Mouse (Mus musculus) forebrain, embryonic 10.5 days (tissue): Measurements from ENCODE around the gene Odf3l2. TPM values are rescaled to one million over a fixed set of nuclear protein-coding genes. Genes with fewer than 3 reads are reported as not detected.

Experiments used
- DNase-seq: peaks from one replicate; pipeline ENCODE4 v3.0.0-alpha.2; 2017; ENCODE audit warnings: low spot score; ENCODE audit errors: extremely low spot score
- H3K27ac ChIP-seq: fragments of 300-500 bp; sonication (generic); 2 replicates; pipeline ENCODE4 v1.5.1; 2016; ENCODE audit warnings: mild to moderate bottlenecking
- H3K27me3 ChIP-seq: fragments of 300-500 bp; sonication (generic); 2 replicates; pipeline ENCODE4 v1.6.1; 2016; ENCODE audit warnings: mild to moderate bottlenecking; ENCODE audit not compliant: poor library complexity, severe bottlenecking
- H3K36me3 ChIP-seq: fragments of 300-500 bp; sonication (generic); replicated peaks from 2 replicates; pipeline ENCODE4 v1.6.1; 2016; ENCODE audit warnings: mild to moderate bottlenecking, moderate library complexity
- H3K4me1 ChIP-seq: fragments of 300-500 bp; sonication (generic); 2 replicates; pipeline ENCODE4 v1.6.1; 2016
- H3K4me3 ChIP-seq: fragments of 300-500 bp; sonication (generic); 2 replicates; pipeline ENCODE4 v1.5.1; 2016; ENCODE audit warnings: mild to moderate bottlenecking, moderate library complexity
- H3K9me3 ChIP-seq: fragments of 300-500 bp; sonication (generic); 2 replicates; pipeline ENCODE4 v1.6.1; 2016; ENCODE audit warnings: mild to moderate bottlenecking, moderate library complexity
- WGBS: fragments of 180-500 bp; shearing (Covaris S2); methylation state at CpG from one replicate; pipeline ENCODE4 v1.1.7; 2016; 5-methylcytosine and 5-hydroxymethylcytosine counted together
- polyA plus RNA-seq: library from polyadenylated mRNA; unstranded; fragments of >200 nt; fragmentation: Nextera tagmentation; extraction: Ambion mirVana; gene quantifications from 2 replicates; pipeline ENCODE4 v1.2.1, GENCODE M21; 2016

Odf3l2 gene
- polyA plus RNA-seq, 1 experiment from 2014 or later = not detected

DNA sequence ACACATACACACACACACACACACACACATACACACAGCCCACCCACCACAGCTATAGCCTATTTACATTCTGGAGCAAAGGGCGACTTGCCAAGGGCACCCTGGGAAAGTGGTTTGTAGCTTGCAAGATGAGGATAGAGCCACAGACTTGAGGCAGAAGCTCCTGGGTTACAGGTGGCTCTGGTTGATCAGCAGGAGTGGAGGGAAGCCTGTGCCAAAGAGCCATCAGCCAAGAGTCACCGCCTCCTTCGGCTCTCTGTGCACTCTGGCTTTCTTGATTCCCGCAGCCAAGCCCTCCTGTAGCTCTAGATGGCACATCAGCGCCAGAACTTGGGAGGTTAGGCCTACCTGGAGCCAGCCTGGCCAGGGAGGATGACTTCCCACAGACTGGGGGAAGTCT, 34.2 kb downstream of the Odf3l2 start:
- DNase-seq = no peak
- Histone ChIP-seq H3K27ac (no peak overlapping the region), H3K9me3 (no peaks in the 10 kb centered on the region), H3K4me1 (peaks cover 40% of the 10 kb centered on the region), H3K27me3 (peaks cover 58% of the 10 kb centered on the region), H3K36me3 (no peaks in the 10 kb centered on the region), H3K4me3 (peak overlapping the region; percentile 62; the same call in 1 of the 2 replicates)
- whole genome bisulfite sequencing = 28% methylated on average over 5 of the region's 5 CpGs

DNA sequence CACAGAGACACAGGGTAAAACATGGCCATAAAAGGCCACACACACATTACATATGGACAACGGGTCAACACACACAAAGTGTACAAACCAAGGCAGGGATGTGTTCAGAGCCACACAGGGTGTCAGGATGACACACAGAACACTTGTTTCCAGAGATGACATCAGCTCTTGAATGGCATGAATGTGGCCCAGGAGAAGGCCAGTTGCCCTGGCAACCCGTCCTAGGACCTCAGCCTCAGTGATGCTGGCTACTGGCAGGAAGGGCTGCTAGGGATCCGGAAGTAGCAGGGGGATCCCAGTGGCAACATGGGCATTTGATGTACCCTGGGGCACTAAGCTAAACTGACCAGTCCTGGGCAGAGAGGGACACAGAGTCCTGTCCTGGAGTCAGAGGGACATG, 36.3 kb downstream of the Odf3l2 start:
- no peak overlapping the region for H3K4me3 ChIP-seq
- WGBS = 79% methylated on average over 3 of the region's 3 CpGs
- H3K27me3 ChIP-seq = peaks cover 54% of the 10 kb centered on the region
- DNase-seq = no peak
- no peaks in the 10 kb centered on the region for H3K36me3 ChIP-seq
- H3K27ac ChIP-seq = no peak overlapping the region
- H3K4me1 ChIP-seq = peaks cover 31% of the 10 kb centered on the region
- H3K9me3 ChIP-seq = no peaks in the 10 kb centered on the region

DNA sequence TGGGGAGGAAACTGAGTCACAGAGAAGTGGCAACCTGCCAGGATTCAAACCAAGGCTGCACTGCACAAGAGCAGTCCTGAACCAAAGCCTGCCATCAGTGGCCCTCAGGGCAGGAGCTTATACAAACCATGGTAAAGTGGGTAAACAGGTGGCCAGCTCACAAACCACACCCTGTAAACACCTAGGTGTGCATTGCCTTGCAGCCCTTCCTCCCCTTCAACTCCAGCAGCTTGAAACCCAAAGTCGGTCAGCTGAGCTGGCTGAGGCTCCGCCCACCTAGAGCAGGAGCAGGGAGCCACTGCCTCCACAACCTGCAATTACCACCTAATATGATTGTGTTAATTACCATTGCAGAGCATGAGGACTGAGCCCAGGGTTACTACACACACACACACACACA, 37.6 kb downstream of the Odf3l2 start:
- Histone ChIP-seq H3K27me3 (peaks cover 41% of the 10 kb centered on the region), H3K4me1 (peaks cover 17% of the 10 kb centered on the region), H3K27ac (no peak overlapping the region), H3K4me3 (no peak overlapping the region), H3K9me3 (no peaks in the 10 kb centered on the region), H3K36me3 (no peaks in the 10 kb centered on the region)
- DNase-seq = no peak
- 40% methylated on average over 2 of the region's 2 CpGs for WGBS

DNA sequence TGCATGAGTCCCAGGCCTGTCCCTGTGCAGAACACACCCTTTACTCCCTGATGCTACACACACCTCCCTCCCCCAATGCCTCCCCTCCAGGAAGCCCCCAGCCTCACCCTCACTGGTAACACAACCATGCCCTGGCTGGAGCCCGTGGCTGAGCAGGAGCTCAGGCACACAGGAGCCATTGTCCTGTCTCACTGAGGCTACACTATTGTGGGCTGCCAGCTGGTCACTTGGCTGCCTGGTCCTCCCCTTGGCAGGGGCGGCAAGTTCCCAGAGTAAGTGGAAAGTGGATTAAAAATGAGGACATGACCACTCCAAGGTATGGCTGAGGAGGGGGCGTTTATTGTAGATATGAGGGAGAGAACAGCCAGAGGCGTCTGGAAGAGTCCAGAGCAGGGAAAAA, 39.0 kb downstream of the Odf3l2 start:
- Histone ChIP-seq H3K27me3 (peaks cover 28% of the 10 kb centered on the region), H3K36me3 (no peaks in the 10 kb centered on the region), H3K9me3 (no peaks in the 10 kb centered on the region), H3K4me1 (peaks cover 4% of the 10 kb centered on the region), H3K27ac (no peak overlapping the region), H3K4me3 (no peak overlapping the region)
- WGBS = 66% methylated on average over 4 of the region's 4 CpGs
- DNase-seq = no peak

DNA sequence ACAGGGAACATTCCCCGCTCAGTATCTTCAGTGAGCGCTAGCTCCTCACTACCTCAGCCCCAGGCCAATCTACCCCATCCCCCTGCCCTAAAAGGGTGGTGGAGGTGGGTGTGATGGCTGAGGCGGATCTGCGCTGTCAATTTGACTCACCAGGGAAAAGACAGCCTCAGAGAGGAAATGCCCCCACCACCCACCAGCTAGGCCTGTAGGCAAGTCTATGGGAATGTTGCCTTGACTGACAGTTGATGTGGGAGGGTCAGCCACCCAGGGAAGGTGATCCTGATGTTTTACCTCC, 47.7 kb downstream of the Odf3l2 start:
- Histone ChIP-seq H3K4me1 (no peaks in the 10 kb centered on the region), H3K36me3 (no peaks in the 10 kb centered on the region), H3K4me3 (no peak overlapping the region), H3K27me3 (peaks cover 22% of the 10 kb centered on the region), H3K9me3 (no peaks in the 10 kb centered on the region), H3K27ac (no peak overlapping the region)
- WGBS = 73% methylated on average over 4 of the region's 4 CpGs
- DNase-seq = no peak

DNA sequence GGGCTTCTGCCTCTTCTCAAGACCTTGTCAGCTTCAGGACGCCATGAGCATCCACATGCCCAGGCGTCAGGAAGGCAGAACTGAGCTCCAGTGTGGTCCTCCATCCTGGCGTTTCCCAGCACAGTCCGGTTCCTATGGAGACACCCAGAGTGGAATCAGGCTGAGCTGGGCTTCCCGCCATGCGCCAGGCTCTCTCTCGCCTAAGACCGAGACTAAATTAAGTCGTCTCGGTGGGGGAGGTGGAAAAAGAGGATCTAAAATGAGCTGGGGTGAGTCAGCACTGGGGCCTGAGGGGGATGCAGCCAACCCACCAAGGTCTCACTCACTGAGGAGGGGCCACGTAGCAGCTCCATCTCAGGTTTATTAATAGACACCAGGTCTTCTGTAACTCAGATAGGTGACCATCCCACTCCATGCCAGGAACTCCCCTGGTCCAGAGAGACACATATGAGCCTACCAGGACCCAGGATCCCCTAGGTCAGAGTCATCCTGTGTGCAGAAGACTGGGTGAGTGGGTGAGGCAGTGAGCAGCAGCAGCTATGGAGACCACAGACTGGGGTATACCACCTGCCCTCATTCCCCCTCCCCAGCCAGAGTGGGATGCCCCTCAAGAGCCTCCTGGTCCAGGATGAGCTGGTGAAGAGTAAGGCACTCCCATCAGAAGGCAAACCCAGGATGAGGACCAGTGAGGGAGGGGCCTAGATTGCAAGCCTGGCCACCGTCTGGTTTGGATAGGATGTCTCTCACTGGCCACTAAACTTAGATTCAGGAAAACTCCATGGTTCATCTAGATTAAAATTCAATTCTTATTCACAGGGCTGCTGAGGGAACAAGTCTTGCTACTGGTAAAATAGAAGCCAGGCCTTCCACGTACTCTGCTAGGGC, 48.2 kb downstream of the Odf3l2 start:
- no peaks in the 10 kb centered on the region for H3K36me3 ChIP-seq
- no peak overlapping the region for H3K4me3 ChIP-seq
- no peak for DNase-seq
- H3K9me3 ChIP-seq = no peaks in the 10 kb centered on the region
- H3K27ac ChIP-seq = no peak overlapping the region
- 40% methylated on average over 13 of the region's 13 CpGs for WGBS
- peaks cover 22% of the 10 kb centered on the region for H3K27me3 ChIP-seq
- H3K4me1 ChIP-seq = no peaks in the 10 kb centered on the region

DNA sequence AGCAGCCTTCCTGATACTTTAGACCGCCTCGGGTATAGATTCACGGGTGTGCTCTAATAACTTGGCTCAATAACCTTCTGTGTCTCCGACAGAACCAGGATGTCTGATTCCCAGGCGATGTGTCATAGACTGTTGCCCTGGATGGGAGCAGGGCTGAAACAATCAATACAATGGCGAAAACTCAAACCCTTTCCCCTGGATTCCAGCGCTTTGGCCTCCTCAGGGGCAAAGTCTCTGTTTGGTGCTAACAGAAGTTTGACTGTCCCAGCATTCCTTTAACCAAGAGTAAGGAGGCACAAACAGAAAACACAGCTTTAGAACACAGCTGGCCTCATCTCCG, 50.0 kb downstream of the Odf3l2 start:
- peaks cover 22% of the 10 kb centered on the region for H3K27me3 ChIP-seq
- no peaks in the 10 kb centered on the region for H3K9me3 ChIP-seq
- H3K4me3 ChIP-seq = no peak overlapping the region
- WGBS = 65% methylated on average over 8 of the region's 8 CpGs
- no peaks in the 10 kb centered on the region for H3K4me1 ChIP-seq
- no peaks in the 10 kb centered on the region for H3K36me3 ChIP-seq
- no peak overlapping the region for H3K27ac ChIP-seq
- no peak for DNase-seq

DNA sequence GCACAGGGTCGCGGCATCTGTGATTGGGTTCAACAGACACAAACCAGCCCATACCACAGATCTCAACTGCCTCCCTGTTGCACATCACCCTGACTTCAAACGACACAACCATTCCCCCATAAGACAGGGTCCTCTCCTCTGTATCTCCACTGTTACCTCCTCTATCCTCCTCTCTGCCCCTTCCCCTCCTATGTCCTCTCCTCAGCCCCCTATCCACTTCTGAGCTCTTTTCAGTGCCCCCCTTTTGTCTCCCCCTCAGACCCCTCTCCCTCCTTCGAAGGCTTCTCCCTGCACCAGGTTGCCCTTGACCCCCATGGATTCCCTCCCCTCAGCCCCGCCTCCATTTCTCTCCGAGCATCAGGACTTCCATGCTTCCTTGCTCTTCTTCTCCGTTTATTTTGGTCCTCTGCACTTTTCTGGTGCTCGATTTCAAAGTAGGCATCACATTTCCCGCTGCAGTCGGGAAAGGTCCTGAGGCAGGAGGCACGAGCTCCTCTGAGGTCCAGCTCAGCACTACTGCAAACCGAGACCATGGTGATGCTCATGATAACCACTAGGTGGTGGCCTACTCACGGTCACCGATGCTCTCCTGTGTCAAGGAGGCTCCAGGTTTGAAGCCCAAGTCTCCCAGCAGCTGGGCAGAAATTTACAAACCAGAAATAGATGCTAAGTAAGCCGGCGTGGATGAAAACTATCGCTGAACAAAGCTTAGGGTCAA, 50.5 kb downstream of the Odf3l2 start:
- Histone ChIP-seq H3K4me3 (0 out of 2 replicates have a peak overlapping the region, but pooled peaks have one; percentile 7), H3K27ac (no peak overlapping the region), H3K4me1 (no peaks in the 10 kb centered on the region), H3K36me3 (no peaks in the 10 kb centered on the region), H3K27me3 (peaks cover 22% of the 10 kb centered on the region), H3K9me3 (no peaks in the 10 kb centered on the region)
- 20% methylated on average over 17 of the region's 17 CpGs for WGBS
- peak; percentile 58 for DNase-seq

DNA sequence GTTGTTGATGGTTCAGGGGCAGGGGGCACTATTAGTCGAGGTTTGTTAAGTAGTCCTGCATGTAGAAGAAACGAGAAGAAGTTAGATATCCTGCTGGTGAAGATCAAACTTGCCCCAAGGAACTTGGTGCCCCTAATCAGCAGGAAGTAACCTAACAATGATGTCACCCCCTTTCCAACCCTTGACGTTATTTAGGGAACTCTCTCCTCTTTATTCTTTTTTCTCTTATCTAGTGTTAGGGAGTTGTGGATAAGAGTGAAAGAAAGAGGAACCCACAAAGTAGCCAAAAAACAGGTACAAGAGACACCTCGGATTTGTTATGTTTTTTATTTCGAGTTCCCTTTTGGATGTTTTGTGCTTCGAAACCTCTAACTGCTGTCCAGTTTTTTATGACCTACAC, 51.4 kb downstream of the Odf3l2 start:
- WGBS = 69% methylated on average over 6 of the region's 6 CpGs
- no peaks in the 10 kb centered on the region for H3K36me3 ChIP-seq
- H3K4me1 ChIP-seq = no peaks in the 10 kb centered on the region
- no peaks in the 10 kb centered on the region for H3K9me3 ChIP-seq
- H3K27me3 ChIP-seq = peaks cover 22% of the 10 kb centered on the region
- no peak overlapping the region for H3K4me3 ChIP-seq
- no peak overlapping the region for H3K27ac ChIP-seq
- no peak for DNase-seq

DNA sequence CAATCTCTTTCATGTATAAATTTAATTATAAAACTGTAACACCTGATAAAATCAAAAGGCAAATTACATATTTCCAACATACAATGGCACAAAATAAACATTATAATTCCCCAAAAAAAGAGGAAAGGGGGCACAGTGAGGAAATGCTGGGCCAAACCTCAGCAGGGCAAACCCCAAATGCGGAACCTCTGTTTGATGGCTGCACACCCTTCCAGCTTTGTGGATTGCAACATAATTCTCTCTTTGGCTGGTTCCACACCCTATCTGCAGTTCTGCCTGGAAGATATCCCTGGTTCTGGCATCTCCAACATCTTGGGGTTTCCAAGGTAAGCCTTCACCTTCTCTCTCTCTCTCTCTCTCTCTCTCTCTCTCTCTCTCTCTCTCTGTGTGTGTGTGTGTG, 54.8 kb downstream of the Odf3l2 start:
- Histone ChIP-seq H3K27ac (no peak overlapping the region), H3K36me3 (no peaks in the 10 kb centered on the region), H3K4me3 (no peak overlapping the region), H3K4me1 (no peaks in the 10 kb centered on the region), H3K27me3 (peaks cover 19% of the 10 kb centered on the region), H3K9me3 (no peaks in the 10 kb centered on the region)
- no peak for DNase-seq
- WGBS = 100% methylated on average over 1 of the region's 1 CpGs

Other genes with a start within 250 kb of the Odf3l2 start
- not detected in 2 replicates for gene Vmn2r83, start 177.0 kb downstream of the Odf3l2 start, polyA plus RNA-seq
- 26.0 and 28.8 TPM in 2 replicates for gene Plpp2, start 111.9 kb downstream of the Odf3l2 start, polyA plus RNA-seq
- 65.0 and 73.5 TPM in 2 replicates for gene Mier2, start 90.5 kb downstream of the Odf3l2 start, polyA plus RNA-seq
- gene Theg, start 58.4 kb downstream of the Odf3l2 start, polyA plus RNA-seq = not detected in 2 replicates
- gene C2cd4c, start 31.7 kb downstream of the Odf3l2 start, polyA plus RNA-seq = not detected in 2 replicates
- gene Shc2, start 7.8 kb downstream of the Odf3l2 start, polyA plus RNA-seq = 9.5 and 12.4 TPM in 2 replicates
- 0.90 and 1.5 TPM in 2 replicates for gene Madcam1, start 18.8 kb upstream of the Odf3l2 start, polyA plus RNA-seq
- 59.7 and 63.8 TPM in 2 replicates for gene Tpgs1, start 23.6 kb upstream of the Odf3l2 start, polyA plus RNA-seq
- gene Cdc34, start 36.5 kb upstream of the Odf3l2 start, polyA plus RNA-seq = 253 and 264 TPM in 2 replicates
- gene Gzmm, start 43.3 kb upstream of the Odf3l2 start, polyA plus RNA-seq = 0.84 and 1.0 TPM in 2 replicates
- gene Bsg, start 58.8 kb upstream of the Odf3l2 start, polyA plus RNA-seq = 598 and 623 TPM in 2 replicates
- 0.06 TPM in 1 of 2 replicates, not detected in the other for gene Hcn2, start 70.9 kb upstream of the Odf3l2 start, polyA plus RNA-seq
- gene Polrmt, start 100.8 kb upstream of the Odf3l2 start, polyA plus RNA-seq = 50.9 and 52.9 TPM in 2 replicates
- gene Fgf22, start 109.3 kb upstream of the Odf3l2 start, polyA plus RNA-seq = 0.36 and 0.64 TPM in 2 replicates
- 92.4 and 113 TPM in 2 replicates for gene Rnf126, start 121.2 kb upstream of the Odf3l2 start, polyA plus RNA-seq
- gene Fstl3, start 131.5 kb upstream of the Odf3l2 start, polyA plus RNA-seq = 1.1 and 1.5 TPM in 2 replicates
- gene Prss57, start 145.2 kb upstream of the Odf3l2 start, polyA plus RNA-seq = not detected in 2 replicates
- gene Palm, start 147.8 kb upstream of the Odf3l2 start, polyA plus RNA-seq = 114 and 119 TPM in 2 replicates
- gene Misp, start 175.3 kb upstream of the Odf3l2 start, polyA plus RNA-seq = 0.18 and 1.0 TPM in 2 replicates
- 370 and 377 TPM in 2 replicates for gene Ptbp1, start 208.7 kb upstream of the Odf3l2 start, polyA plus RNA-seq
- gene Prtn3, start 228.7 kb upstream of the Odf3l2 start, polyA plus RNA-seq = 8.1 TPM in 2 replicates
- gene Plppr3, start 228.9 kb upstream of the Odf3l2 start, polyA plus RNA-seq = 91.4 and 102 TPM in 2 replicates
- gene Elane, start 240.5 kb upstream of the Odf3l2 start, polyA plus RNA-seq = not detected in 2 replicates
- gene Cfd, start 245.1 kb upstream of the Odf3l2 start, polyA plus RNA-seq = not detected in 2 replicates